Mouse (Mus musculus) CH12.LX (cell line): ENCODE measurements around the gene Dus3l. TPM values are rescaled to one million over a fixed set of nuclear protein-coding genes. Genes with fewer than 3 reads are reported as not detected.

ENCODE experiments used
- DNase-seq: peaks from one replicate; pipeline ENCODE4 v3.0.0-alpha.2; 2013; ENCODE audit errors: extremely low read depth
- H3K27ac ChIP-seq: 2 replicates; pipeline ENCODE4 v1.5.1; 2012; ENCODE audit warnings: low read depth, mild to moderate bottlenecking, control low read depth, moderate library complexity; ENCODE audit not compliant: insufficient read depth
- H3K27me3 ChIP-seq: replicated peaks from 2 replicates; pipeline ENCODE3; 2012; ENCODE audit warnings: inconsistent platforms
- H3K36me3 ChIP-seq, 2 experiments: replicated peaks in 1 of 2; 2 replicates each; pipeline versions ENCODE3 to v1.6.1; 2012; ENCODE audit warnings: inconsistent platforms in 1 of 2, low read length in 1 of 2, mild to moderate bottlenecking in 1 of 2, mixed read lengths in 1 of 2, moderate library complexity in 1 of 2; ENCODE audit not compliant: control insufficient read depth in 1 of 2, insufficient read depth in 1 of 2
- H3K4me1 ChIP-seq, 2 experiments: 2 replicates each; pipeline ENCODE4 v1.6.1; 2012; ENCODE audit warnings: inconsistent platforms in 1 of 2, moderate library complexity in 1 of 2; ENCODE audit not compliant: insufficient read depth in 2 of 2, control insufficient read depth in 1 of 2
- H3K4me2 ChIP-seq: 2 replicates; pipeline ENCODE4 v1.6.1; 2012; ENCODE audit warnings: low read depth, mild to moderate bottlenecking, control low read depth; ENCODE audit not compliant: poor library complexity, insufficient read depth, severe bottlenecking
- H3K4me3 ChIP-seq, 3 experiments: fragments of 150-350 bp in 1 of 3; sonication (generic) in 1 of 3; replicated peaks in 1 of 3; 2 replicates each; pipeline versions ENCODE3 to v1.5.1; 2011 to 2012; ENCODE audit warnings: low read depth in 2 of 3, low read length in 2 of 3, mild to moderate bottlenecking in 2 of 3, moderate library complexity in 2 of 3, control low read depth in 1 of 3, improper control_type of control experiment in 1 of 3, inconsistent platforms in 1 of 3, mixed read lengths in 1 of 3; ENCODE audit not compliant: poor library complexity in 1 of 3
- H3K79me2 ChIP-seq: replicated peaks from 2 replicates; pipeline ENCODE4 v1.6.1; 2012; ENCODE audit warnings: mild to moderate bottlenecking, moderate library complexity; ENCODE audit not compliant: control insufficient read depth, poor library complexity, insufficient read depth, severe bottlenecking; ENCODE audit errors: extremely low read depth
- H3K9ac ChIP-seq: 2 replicates; pipeline ENCODE4 v1.6.1; 2012; ENCODE audit warnings: low read depth, mild to moderate bottlenecking, control low read depth, moderate library complexity; ENCODE audit not compliant: insufficient read depth
- H3K9me3 ChIP-seq: replicated peaks from 2 replicates; pipeline ENCODE3; 2012; ENCODE audit warnings: low read length, inconsistent platforms, mixed read lengths
- CHD1 ChIP-seq: IDR thresholded peaks from 2 replicates; pipeline ENCODE4 v1.6.1; 2012; ENCODE audit warnings: low read depth, low read length, improper control_type of control experiment, inconsistent platforms
- CTCF ChIP-seq, 2 experiments: IDR thresholded peaks in 1 of 2; conservative IDR thresholded peaks in 1 of 2; 2 replicates each; pipeline ENCODE4 v1.5.1; 2011 to 2012; ENCODE audit warnings: low read depth in 2 of 2, low read length in 2 of 2, improper control_type of control experiment in 1 of 2, inconsistent platforms in 1 of 2, mild to moderate bottlenecking in 1 of 2, moderate library complexity in 1 of 2
- ELF1 ChIP-seq: IDR thresholded peaks from 2 replicates; pipeline ENCODE4 v1.6.1; 2014; ENCODE audit warnings: low read depth, mild to moderate bottlenecking, inconsistent platforms, low read length, improper control_type of control experiment
- EP300 ChIP-seq: IDR thresholded peaks from 2 replicates; pipeline ENCODE4 v1.6.1; 2011; ENCODE audit warnings: low read length, improper control_type of control experiment
- GABPA ChIP-seq: IDR thresholded peaks from 2 replicates; pipeline ENCODE4 v1.6.1; 2012; ENCODE audit warnings: low read depth, low read length, improper control_type of control experiment, inconsistent platforms; ENCODE audit not compliant: insufficient replicate concordance
- HCFC1 ChIP-seq: IDR thresholded peaks from 2 replicates; pipeline ENCODE4 v1.6.1; 2012; ENCODE audit warnings: low read depth, mild to moderate bottlenecking, inconsistent platforms, low read length, improper control_type of control experiment
- IRF4 ChIP-seq: IDR thresholded peaks from 2 replicates; pipeline ENCODE4 v1.6.1; 2014; ENCODE audit warnings: low read depth, mild to moderate bottlenecking, inconsistent platforms, low read length, improper control_type of control experiment
- JUND ChIP-seq: conservative IDR thresholded peaks from 2 replicates; pipeline ENCODE4 v1.6.1; 2011; ENCODE audit warnings: low read depth, low read length, improper control_type of control experiment
- KAT2A ChIP-seq: IDR thresholded peaks from 2 replicates; pipeline ENCODE4 v1.6.1; 2012; ENCODE audit warnings: low read length, improper control_type of control experiment, inconsistent platforms; ENCODE audit not compliant: insufficient replicate concordance
- MAZ ChIP-seq: IDR thresholded peaks from 2 replicates; pipeline ENCODE4 v1.6.1; 2012; ENCODE audit warnings: low read depth, mild to moderate bottlenecking, inconsistent platforms, low read length, improper control_type of control experiment, moderate library complexity
- PAX5 ChIP-seq: IDR thresholded peaks from 2 replicates; pipeline ENCODE4 v1.6.1; 2012; ENCODE audit warnings: low read length, inconsistent platforms, mixed read lengths
- POLR2AphosphoS2 ChIP-seq: IDR thresholded peaks from 2 replicates; pipeline ENCODE4 v1.6.1; 2011; ENCODE audit warnings: low read depth, low read length, improper control_type of control experiment
- RAD21 ChIP-seq: IDR thresholded peaks from 2 replicates; pipeline ENCODE4 v1.6.1; 2011; ENCODE audit warnings: low read depth, mild to moderate bottlenecking, low read length, improper control_type of control experiment, moderate library complexity
- SIN3A ChIP-seq: IDR thresholded peaks from 2 replicates; pipeline ENCODE4 v1.6.1; 2012; ENCODE audit warnings: low read length, improper control_type of control experiment, inconsistent platforms
- SMC3 ChIP-seq: IDR thresholded peaks from 2 replicates; pipeline ENCODE4 v1.6.1; 2011; ENCODE audit warnings: low read depth, low read length, improper control_type of control experiment
- UBTF ChIP-seq: IDR thresholded peaks from 2 replicates; pipeline ENCODE4 v1.6.1; 2012; ENCODE audit warnings: low read depth, mild to moderate bottlenecking, inconsistent platforms, low read length, improper control_type of control experiment, moderate library complexity
- USF1 ChIP-seq: IDR thresholded peaks from 2 replicates; pipeline ENCODE4 v1.6.1; 2014; ENCODE audit warnings: low read depth, mild to moderate bottlenecking, inconsistent platforms, low read length, improper control_type of control experiment
- USF2 ChIP-seq: conservative IDR thresholded peaks from 2 replicates; pipeline ENCODE4 v1.6.1; 2011; ENCODE audit warnings: low read depth, low read length, improper control_type of control experiment
- ZC3H11A ChIP-seq: IDR thresholded peaks from 2 replicates; pipeline ENCODE4 v1.6.1; 2012; ENCODE audit warnings: low read depth, mild to moderate bottlenecking, inconsistent platforms, low read length, improper control_type of control experiment
- ZNF384 ChIP-seq: IDR thresholded peaks from 2 replicates; pipeline ENCODE4 v1.6.1; 2012; ENCODE audit warnings: low read depth, low read length, improper control_type of control experiment, inconsistent platforms
- dilution Hi-C: fragments of 300-500 bp; cut with MboI; formaldehyde crosslinking; loops from 2 replicates; pipeline ENCODE4 v1.14.3; 2020; ENCODE audit warnings: low sequenced_read_pairs; ENCODE audit not compliant: extremely low pct_unique_long_range_greater_than_20kb, extremely low pct_ligation_motif_present
- in situ Hi-C: fragments of 300-500 bp; cut with MboI; formaldehyde crosslinking; loops from 3 replicates; pipeline ENCODE4 v1.14.3; 2019; ENCODE audit warnings: low sequenced_read_pairs, low pct_ligation_motif_present, low pct_unique_long_range_greater_than_20kb, mixed read lengths
- polyA plus RNA-seq: library from polyadenylated mRNA; unstranded; fragments of >175 nt; gene quantifications from 2 replicates; pipeline ENCODE4 v1.2.1, GENCODE M21; 2012; ENCODE audit warnings: low read depth; ENCODE audit not compliant: insufficient read length
- total RNA-seq, 2 experiments: library from RNA; depleted of rRNA; stranded (reverse); fragments of 300-350 nt in 1 of 2; fragments of >200 nt in 1 of 2; gene quantifications; 2 replicates each; pipeline ENCODE4 v1.2.3; 2012 to 2014

Gene Dus3l
- total and polyA plus RNA-seq, 3 experiments = 35.8 to 57.5 (median 54.3) TPM

DNA sequence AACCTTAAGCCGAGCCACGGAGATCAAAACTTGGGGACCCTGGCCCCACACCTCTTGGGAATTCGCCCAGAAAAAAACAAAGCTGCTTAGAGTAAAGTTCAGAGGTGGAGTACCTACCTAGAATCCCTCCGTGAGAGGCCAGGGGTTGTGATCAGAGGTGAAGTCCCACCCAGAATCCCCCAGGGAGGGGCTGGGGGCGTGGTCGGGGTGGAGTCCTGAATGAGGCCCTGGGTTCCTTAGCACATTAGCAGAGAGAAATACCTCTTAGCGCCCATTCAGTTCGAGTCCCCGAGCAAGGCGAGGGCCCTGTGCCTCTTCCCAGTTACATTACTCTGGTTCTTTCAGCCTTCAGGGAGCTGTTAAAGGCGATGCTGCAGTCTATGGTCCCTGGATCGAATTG lies 36.9 kb upstream of the Dus3l start (continued):
- TF ChIP-seq PAX5 = no peak
- TF ChIP-seq MAZ = 0 out of 2 replicates have a peak, but pooled peaks have one; percentile 36
- no peak for TF ChIP-seq USF2
- no peak for TF ChIP-seq USF1
- no peak for TF ChIP-seq JUND
- no peak for TF ChIP-seq CTCF (conservative IDR thresholded peaks at IDR 0.05 in 1 of 2, IDR thresholded peaks at IDR 0.05 in 1 of 2; ENCODE audit: low read depth in 2 of 2, low read length in 2 of 2)
- no peak for TF ChIP-seq POLR2AphosphoS2
- 0 out of 2 replicates have a peak, but pooled peaks have one; percentile 11 for TF ChIP-seq IRF4
- no peak for TF ChIP-seq ZNF384
- TF ChIP-seq EP300 = 0 out of 2 replicates have a peak, but pooled peaks have one; percentile 9

DNA sequence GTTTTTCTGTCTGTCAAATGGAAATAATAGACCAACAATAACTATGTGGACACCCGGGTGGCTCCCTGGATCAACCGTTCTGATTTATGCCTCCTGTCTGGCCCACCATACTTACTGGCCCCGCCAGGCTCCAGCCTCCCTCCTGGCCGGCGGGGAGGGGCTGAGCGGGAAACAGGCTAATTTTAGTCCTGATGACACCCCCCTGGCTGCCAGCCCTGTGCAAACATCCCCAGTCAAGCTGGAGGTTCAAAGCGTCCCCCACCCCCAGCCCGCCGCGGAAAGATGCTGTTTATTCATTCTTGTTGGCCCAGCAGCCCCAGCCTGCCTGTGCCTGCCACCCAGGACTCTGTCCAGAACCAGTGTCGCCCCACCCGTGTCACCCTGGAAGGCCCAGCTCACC lies 36.4 kb upstream of the Dus3l start:
- in situ Hi-C loops = no loop called here
- no peak overlapping the region for H3K9ac ChIP-seq

DNA sequence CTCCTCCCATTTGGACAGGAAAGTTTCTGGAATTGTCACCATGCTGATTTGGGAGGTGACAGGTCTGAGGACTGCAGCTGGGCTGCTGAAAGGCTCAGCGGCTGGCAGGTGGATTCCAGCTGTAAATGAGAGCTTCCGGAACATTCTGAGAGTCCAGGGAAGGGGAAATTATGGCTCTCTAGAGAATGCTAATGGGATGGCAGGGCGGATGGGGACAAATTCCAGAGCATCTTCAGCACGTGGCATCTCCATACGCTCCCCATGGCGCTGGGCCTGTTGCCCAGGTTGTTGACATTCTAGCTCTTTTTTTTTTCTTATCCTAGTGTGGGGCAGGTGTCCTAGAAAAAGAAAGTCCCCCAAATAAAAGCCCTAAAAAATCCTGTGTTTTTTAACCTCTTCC lies 35.4 kb upstream of the Dus3l start:
- TF ChIP-seq ZC3H11A (no peak), SIN3A (no peak), USF1 (no peak), ELF1 (no peak), JUND (no peak), SMC3 (no peak), USF2 (no peak), RAD21 (no peak), GABPA (no peak), CTCF (conservative IDR thresholded peaks at IDR 0.05 in 1 of 2, IDR thresholded peaks at IDR 0.05 in 1 of 2; ENCODE audit: low read depth in 2 of 2, low read length in 2 of 2) (no peak)
- H3K27ac ChIP-seq = no peak overlapping the region
- in situ Hi-C loops = no loop called here
- dilution Hi-C loops = no loop called here
- DNase-seq = no peak
- no peak overlapping the region for H3K4me2 ChIP-seq
- peaks cover 6 to 24% of the 10 kb centered on the region in 2 experiments for H3K4me1 ChIP-seq
- H3K9ac ChIP-seq = no peak overlapping the region
- no peak overlapping the region for H3K4me3 ChIP-seq
- no peaks in the 10 kb centered on the region for H3K9me3 ChIP-seq
- H3K79me2 ChIP-seq = no peaks in the 10 kb centered on the region
- peaks cover 46% of the 10 kb centered on the region for H3K27me3 ChIP-seq
- H3K36me3 ChIP-seq = peaks cover 0 to 6% of the 10 kb centered on the region in 2 experiments

More for the DNA sequence above, 36.4 kb upstream of the Dus3l start:
- no peak for DNase-seq
- H3K4me3 ChIP-seq = no peak overlapping the region
- H3K27me3 ChIP-seq = peaks cover 36% of the 10 kb centered on the region
- peaks cover 5 to 16% of the 10 kb centered on the region in 2 experiments for H3K36me3 ChIP-seq
- TF ChIP-seq USF1 (no peak), ZNF384 (no peak), POLR2AphosphoS2 (no peak), CHD1 (no peak), UBTF (no peak), IRF4 (no peak), KAT2A (no peak), RAD21 (no peak), HCFC1 (no peak), PAX5 (no peak)
- 0 out of 2 replicates have a peak overlapping the region, but pooled peaks have one; percentile 5 for H3K4me2 ChIP-seq
- dilution Hi-C loops = no loop called here
- no peaks in the 10 kb centered on the region for H3K79me2 ChIP-seq
- no peak overlapping the region for H3K27ac ChIP-seq
- H3K9me3 ChIP-seq = no peaks in the 10 kb centered on the region
- H3K4me1 ChIP-seq = peaks cover 6 to 24% of the 10 kb centered on the region in 2 experiments
